Mouse (Mus musculus) cortical plate, adult 2 months (tissue): ENCODE measurements at regions not wholly inside any gene's neighbourhood (a gene's known extent, or its start where the extent isn't known, plus 50 kb on each side); places are given as distances from the start of the nearest gene placed in this dataset.

Experiments
- H3K27ac ChIP-seq: fragments of 200-500 bp; 2 replicates; pipeline ENCODE4 v1.5.1; 2012; ENCODE audit warnings: low read length, control low read depth, inconsistent platforms; ENCODE audit not compliant: insufficient read depth
- H3K4me1 ChIP-seq: fragments of 200-500 bp; 2 replicates; pipeline ENCODE4 v1.6.1; 2011; ENCODE audit warnings: low read length; ENCODE audit not compliant: control insufficient read depth, insufficient read depth
- H3K4me3 ChIP-seq: fragments of 200-500 bp; 2 replicates; pipeline ENCODE4 v1.5.1; 2011; ENCODE audit warnings: mild to moderate bottlenecking, low read length, control low read depth; ENCODE audit not compliant: insufficient read depth
- CTCF ChIP-seq: fragments of 200-500 bp; IDR thresholded peaks from 2 replicates; pipeline ENCODE4 v1.5.1; 2011; ENCODE audit warnings: mild to moderate bottlenecking, control low read depth, low read length; ENCODE audit not compliant: insufficient read depth; ENCODE audit errors: extremely low read depth
- POLR2A ChIP-seq: fragments of 200-500 bp; IDR thresholded peaks from 2 replicates; pipeline ENCODE4 v1.6.1; 2011; ENCODE audit warnings: mild to moderate bottlenecking, low read length, control low read depth; ENCODE audit not compliant: insufficient read depth; ENCODE audit errors: extremely low read depth

DNA sequence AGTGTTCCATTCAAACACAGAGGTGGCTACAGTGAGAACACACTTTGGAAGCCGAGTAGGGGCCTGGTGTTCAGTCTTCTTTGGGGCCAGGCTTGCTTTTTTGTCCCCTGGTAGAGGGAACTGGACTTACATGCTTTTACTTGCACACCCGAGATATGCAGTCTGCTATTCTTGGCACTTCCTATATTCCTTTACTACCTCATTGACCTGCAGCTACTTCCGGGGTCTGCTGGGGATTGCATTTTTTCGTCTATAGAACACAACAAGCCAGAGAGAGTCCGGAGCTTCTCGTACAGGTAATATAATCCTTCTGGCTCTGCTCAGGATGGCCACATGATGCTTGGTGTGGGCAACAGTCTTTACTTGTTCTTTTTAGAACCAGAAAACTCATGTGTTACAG lies 99.7 kb downstream of the Kcnrg start:
- Histone ChIP-seq H3K4me1 (no peaks in the 10 kb centered on the region), H3K4me3 (no peak overlapping the region), H3K27ac (no peak overlapping the region)
- TF ChIP-seq POLR2A, result no peak
- TF ChIP-seq CTCF, result no peak

DNA sequence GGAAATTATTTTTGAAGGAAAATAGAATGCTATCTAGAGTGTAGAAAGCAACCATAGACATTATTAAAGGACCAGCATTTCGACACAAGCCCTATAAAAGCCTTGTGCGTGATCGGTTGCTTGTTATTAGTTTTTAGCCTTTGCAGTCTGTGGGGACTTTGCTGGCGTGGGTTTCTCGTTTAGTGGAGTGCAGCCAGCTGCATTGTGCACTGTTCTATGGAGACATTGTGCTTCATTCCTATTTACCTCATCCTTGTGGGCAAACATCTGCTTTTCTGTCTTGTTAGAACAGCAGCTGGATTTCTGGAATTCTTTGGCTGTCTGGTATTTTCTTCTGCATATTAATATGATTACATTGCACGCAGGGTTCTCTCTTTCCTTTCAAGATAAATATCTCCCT lies 101.1 kb downstream of the Kcnrg start:
- Histone ChIP-seq H3K27ac (no peak overlapping the region), H3K4me1 (no peaks in the 10 kb centered on the region), H3K4me3 (no peak overlapping the region)
- no peak for TF ChIP-seq POLR2A
- no peak for TF ChIP-seq CTCF

DNA sequence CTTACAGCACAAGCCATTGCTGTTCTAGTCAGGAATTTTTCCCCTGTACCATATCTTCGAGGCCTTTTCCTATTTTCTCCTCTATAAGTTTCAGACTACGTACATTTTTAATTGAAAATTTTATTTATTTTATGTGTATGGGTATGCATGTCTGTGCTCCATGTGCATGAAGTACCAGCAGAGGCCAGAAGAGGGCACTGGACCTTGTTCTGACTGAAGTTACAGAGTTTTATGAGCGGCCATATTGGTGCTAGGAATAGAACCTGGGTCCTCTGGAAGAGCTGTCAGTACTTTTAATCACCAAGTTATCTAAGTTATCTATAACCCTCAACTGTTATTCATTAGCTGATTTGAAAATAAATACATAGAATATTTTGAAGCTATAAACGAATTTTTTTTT lies 108.5 kb downstream of the Kcnrg start:
- no peak overlapping the region for H3K27ac ChIP-seq
- TF ChIP-seq CTCF (no peak), POLR2A (no peak)
- H3K4me3 ChIP-seq, result no peak overlapping the region
- no peaks in the 10 kb centered on the region for H3K4me1 ChIP-seq

DNA sequence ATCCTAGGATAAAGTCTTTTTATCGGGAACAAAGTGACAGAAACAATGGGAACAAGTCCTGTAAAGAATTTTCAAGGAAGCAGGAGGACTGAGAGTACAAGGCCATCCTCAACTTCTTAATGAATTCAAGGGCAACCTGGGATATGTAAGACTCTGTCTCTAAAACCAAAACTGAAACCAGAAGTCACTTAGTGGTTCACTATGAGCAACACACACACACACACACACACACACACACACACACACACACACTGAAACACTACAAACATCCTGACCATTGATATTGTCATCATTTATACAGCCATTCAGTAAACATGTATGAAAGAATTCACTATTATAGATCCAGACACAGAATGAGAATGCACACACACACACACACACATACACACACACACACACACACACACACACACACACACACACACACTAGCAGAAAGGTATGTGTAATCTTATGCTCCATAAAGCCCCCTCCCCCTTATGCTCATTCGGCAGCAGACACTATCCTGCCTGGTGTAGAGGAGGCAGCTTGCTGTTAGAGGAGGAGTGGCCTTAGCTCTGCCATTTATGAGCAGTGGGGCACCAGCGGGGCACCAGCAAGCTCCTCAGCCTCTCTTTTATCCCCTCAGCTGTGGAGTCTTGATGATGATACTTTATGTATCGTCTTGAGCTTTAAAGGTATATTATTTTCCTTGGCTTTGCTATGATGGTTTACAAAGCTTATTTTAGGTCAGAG lies 111.3 kb downstream of the Kcnrg start:
- Histone ChIP-seq H3K27ac (no peak overlapping the region), H3K4me1 (no peaks in the 10 kb centered on the region), H3K4me3 (no peak overlapping the region)
- TF ChIP-seq POLR2A (no peak), CTCF (no peak)

DNA sequence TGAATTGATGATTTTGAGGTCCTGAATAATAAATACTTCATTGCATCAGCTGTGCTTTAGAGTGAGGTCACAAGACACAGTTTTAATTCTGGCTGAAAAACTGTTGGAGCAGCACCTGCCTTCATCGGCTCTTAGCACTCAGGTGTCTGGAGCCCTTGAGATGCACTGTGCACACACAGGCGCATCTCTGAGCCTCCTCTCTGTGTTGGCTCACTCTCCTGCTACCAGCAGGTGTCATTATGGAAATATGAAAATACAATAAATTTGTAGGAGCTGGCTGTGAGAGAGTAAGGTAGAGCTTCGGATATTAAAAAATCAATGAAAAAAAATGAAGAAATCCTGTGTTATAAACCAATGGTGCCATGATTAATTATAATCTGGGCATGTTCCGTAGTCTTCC lies 114.0 kb downstream of the Kcnrg start:
- Histone ChIP-seq H3K4me3 (no peak overlapping the region), H3K27ac (no peak overlapping the region), H3K4me1 (no peaks in the 10 kb centered on the region)
- no peak for TF ChIP-seq CTCF
- no peak for TF ChIP-seq POLR2A

DNA sequence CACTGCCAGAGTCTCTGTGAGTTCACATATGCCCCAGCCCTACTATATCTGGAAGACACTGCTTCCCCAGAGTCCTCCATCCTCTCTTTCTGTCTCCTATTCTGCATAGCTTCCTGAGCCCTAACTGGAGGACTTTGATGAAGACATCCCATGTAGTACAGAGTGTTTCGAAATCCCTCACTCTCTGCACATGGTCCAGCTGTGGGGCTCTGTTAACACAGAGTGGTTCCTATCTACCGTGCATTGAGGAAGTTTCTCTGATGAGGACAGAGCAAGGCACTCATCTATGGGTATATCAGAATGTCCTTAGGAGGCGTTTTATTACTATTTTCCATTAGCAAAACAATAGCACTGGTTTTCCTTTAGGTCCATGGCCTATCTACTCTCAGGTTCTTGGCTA lies 117.7 kb downstream of the Kcnrg start:
- Histone ChIP-seq H3K27ac (no peak overlapping the region), H3K4me3 (no peak overlapping the region), H3K4me1 (no peaks in the 10 kb centered on the region)
- TF ChIP-seq POLR2A, result no peak

DNA sequence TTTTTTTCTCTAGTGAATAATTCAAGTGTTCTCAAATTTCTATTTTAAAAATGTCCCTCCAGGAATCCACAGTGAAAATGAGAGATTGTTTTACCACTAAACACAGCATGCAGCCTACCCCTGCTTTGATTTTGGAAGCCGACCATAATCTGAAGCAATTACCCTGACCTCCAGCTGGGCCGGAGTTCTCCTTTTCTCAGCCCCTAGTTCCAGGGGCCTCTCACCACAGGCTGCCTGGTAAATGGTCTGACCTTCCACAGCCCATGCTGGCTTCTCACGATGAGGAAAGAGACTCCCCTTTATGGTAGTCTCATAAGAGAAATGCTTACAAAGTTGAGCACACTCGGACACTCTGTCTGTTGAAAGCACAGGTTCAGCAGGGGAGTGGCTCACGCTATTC lies 121.3 kb downstream of the Kcnrg start:
- Histone ChIP-seq H3K4me1 (no peaks in the 10 kb centered on the region), H3K4me3 (no peak overlapping the region), H3K27ac (no peak overlapping the region)
- no peak for TF ChIP-seq POLR2A
- no peak for TF ChIP-seq CTCF

DNA sequence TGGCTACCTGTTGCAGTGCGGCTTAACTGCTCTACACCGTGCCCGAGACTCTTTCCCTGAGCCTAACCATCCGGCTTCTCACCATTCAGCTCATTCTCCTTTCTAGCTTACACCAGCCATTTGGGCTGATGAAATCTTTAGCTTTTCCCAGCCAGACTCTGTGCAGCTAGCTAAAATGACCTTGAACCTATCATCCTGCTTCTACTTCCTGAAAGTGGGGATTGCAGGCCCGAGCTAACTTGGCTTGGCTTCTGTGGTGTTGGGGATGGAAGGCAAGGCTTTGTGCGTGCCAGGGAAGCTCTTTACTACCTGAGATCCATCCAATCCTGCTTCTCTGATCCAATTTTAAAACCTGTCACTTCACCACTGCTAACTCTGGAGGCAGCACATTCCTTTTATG lies 128.3 kb downstream of the Kcnrg start:
- no peak overlapping the region for H3K27ac ChIP-seq
- no peaks in the 10 kb centered on the region for H3K4me1 ChIP-seq
- H3K4me3 ChIP-seq, result no peak overlapping the region
- TF ChIP-seq POLR2A (no peak), CTCF (no peak)

DNA sequence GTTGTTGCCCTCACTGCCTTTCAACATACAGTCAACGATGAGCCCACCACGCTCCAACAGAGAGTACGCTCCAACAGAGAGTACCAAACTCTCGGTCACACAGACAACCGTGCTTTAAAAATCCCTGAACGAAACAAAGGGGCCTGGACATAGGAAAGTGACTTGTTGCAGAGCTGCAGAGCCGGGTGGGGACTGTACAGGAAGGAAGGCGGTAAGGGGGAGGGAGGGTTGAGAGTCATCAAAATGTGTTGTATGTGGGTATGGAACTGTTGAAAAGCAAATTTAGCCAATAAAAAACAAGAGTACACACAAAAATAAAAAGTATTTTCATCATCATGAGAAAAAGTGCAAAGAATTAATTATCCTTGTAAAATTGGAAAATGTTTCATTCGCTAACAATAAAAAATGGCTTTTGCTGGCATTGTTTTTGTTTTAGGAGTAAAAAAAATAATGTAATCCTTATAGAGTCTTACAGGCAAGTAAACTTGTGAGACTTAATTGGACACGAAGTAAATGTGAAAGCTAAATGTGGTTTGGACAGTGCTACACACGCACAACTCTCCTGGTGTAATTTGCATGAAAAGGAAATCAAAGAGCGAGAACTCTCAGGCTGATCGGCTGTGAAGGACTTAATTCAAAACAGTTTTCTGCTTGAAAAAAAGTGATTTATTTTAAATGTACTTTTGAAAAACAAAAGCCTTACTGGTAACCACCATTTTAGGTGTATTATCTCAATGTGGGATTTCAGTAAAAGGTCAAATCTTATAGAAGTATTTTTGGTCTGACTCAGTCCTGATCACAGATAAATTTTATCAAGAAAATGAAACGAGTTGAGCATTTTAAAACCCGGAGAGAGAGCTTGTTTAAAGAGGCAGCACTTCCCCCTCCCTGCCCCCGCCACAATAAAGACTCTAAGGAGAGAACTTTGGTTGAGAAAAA lies 129.4 kb downstream of the Kcnrg start:
- TF ChIP-seq CTCF (no peak), POLR2A (no peak)
- H3K4me3 ChIP-seq, result no peak overlapping the region
- H3K4me1 ChIP-seq, result no peaks in the 10 kb centered on the region
- H3K27ac ChIP-seq, result no peak overlapping the region

DNA sequence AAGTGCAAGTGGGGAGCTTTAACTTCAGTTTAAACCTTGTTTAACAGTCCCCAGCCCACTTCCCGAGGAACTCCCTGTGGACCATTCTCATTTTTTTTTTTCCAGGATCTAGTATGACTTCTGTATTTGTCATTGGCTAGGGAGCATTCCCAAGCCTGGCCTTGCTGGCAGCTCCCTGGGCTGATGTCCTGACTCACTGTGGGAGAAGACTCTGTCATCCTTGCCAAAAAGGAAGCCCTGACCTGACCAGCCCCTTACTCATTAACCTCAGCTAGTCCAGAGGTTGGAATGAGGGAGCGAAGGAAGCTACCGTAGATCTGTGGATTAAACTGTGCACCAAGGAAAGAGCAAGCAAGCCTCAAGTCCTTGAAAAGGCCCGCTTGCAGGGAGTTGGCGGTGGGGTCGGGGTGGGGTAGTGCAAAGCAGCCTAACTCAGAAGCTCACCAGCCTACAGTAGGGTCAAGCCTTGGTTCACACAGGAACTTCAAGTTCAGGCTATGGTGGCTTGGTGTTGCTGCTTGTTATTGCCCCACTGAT lies 130.3 kb downstream of the Kcnrg start:
- no peak for TF ChIP-seq POLR2A
- no peak for TF ChIP-seq CTCF
- Histone ChIP-seq H3K4me3 (no peak overlapping the region), H3K27ac (no peak overlapping the region), H3K4me1 (no peaks in the 10 kb centered on the region)
